Mouse (Mus musculus): ENCODE measurements around the gene Clint1.

GRCm38 (mm10) chr11:45849203-45849602 is 2.6 kb upstream of the Clint1 start:
- TF ChIP-seq CTCF (IDR thresholded peaks at IDR 0.05; ENCODE audit: borderline replicate concordance, insufficient read depth, low read length) (no peak), POLR2A (IDR thresholded peaks at IDR 0.05; ENCODE audit: low read depth, low read length) (no peak)
